In the genomic region with DNA sequence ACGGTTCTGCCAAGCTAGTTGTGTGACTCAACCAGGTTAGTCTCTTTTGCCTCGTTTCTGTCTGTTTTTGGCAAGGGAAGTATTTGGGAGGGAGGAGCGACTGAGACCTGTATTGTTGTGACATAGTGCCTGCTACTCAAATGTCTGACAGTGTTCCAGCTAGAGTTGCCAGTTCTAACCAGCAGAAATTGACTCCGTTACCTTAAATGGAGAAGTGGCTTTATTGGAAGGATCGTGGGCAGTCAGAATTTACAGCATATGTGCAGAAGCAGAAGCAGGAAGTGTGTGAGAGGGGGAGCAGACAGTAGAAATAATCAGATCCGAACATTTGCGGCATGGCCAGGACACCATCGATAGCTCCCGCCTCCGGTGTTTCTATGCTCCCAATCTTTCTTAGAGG, we compare ENCODE assay signal across 9 mouse cellular contexts. TPM values are rescaled to one million over a fixed set of nuclear protein-coding genes. Genes with fewer than 3 reads are reported as not detected.
A peak's percentile ranks its signal among the peaks of the same experiment; 100 is the strongest.
DNase-seq lines count a peak whose midpoint lies in the region; ATAC-seq lines count a peak whose summit lies in the region.
"Had no signal": no experiment of that assay in that cellular context is flagged by ENCODE, and none has a peak within 500 bp of the region (broad histone marks: within the 10 kb centered on the region; RNA-seq: fewer than 3 reads in every experiment).

No protein-coding gene starts in this region.

- H3K9ac ChIP-seq in midbrain, embryonic 13.5 days (replicated peaks): no peak overlapping the region
- H3K9ac ChIP-seq in midbrain, embryonic 15.5 days: no peak overlapping the region
- no peak overlapping the region for H3K9ac ChIP-seq in stomach, embryonic 14.5 days (replicated peaks; ENCODE audit: low read depth, low read length)

- peak; percentile 27; the same call in 1 of the 2 replicates for ATAC-seq in midbrain, embryonic 13.5 days
- ATAC-seq in midbrain, embryonic 15.5 days (replicated peaks): no peak
- ATAC-seq in stomach, embryonic 14.5 days (ENCODE audit: insufficient number of reproducible peaks, insufficient read depth, low FRiP score, low read depth): no peak

- no peaks in the 10 kb centered on the region for H3K36me3 ChIP-seq in midbrain, embryonic 13.5 days
- no peaks in the 10 kb centered on the region for H3K36me3 ChIP-seq in midbrain, embryonic 15.5 days (replicated peaks)
- H3K36me3 ChIP-seq in stomach, embryonic 14.5 days (ENCODE audit: control insufficient read depth, insufficient read depth, low read length): no peaks in the 10 kb centered on the region

- no peak overlapping the region for H3K4me2 ChIP-seq in midbrain, embryonic 13.5 days (replicated peaks)
- no peak overlapping the region for H3K4me2 ChIP-seq in midbrain, embryonic 15.5 days
- peak overlapping the region; percentile 26; the same call in 1 of the 2 replicates for H3K4me2 ChIP-seq in stomach, embryonic 14.5 days (replicated peaks; ENCODE audit: low read depth, low read length)

- no peaks in the 10 kb centered on the region for H3K9me3 ChIP-seq in midbrain, embryonic 13.5 days
- H3K9me3 ChIP-seq in midbrain, embryonic 15.5 days: no peaks in the 10 kb centered on the region
- H3K9me3 ChIP-seq in stomach, embryonic 14.5 days (ENCODE audit: control insufficient read depth, low read depth, low read length): no peaks in the 10 kb centered on the region

- no peak overlapping the region for H3K27ac ChIP-seq in midbrain, embryonic 13.5 days
- no peak overlapping the region for H3K27ac ChIP-seq in midbrain, embryonic 15.5 days
- H3K27ac ChIP-seq in stomach, embryonic 14.5 days (ENCODE audit: low read length): no peak overlapping the region

- peak; percentile 24 for DNase-seq in adrenal gland, postnatal 14 days
- DNase-seq in adrenal gland, postnatal 4 days (ENCODE audit: low spot score in 2 of 2): no peak
- peak; percentile 36 for DNase-seq in layer of hippocampus, adult 9-10 months (ENCODE audit: low spot score)
- no peak for DNase-seq in cerebellum, postnatal 4 days (ENCODE audit: low spot score in 2 of 2)
- DNase-seq in kidney, adult 18-20 months: no peak

- 76% methylated on average over 10 of the region's 10 CpGs for WGBS in midbrain, embryonic 13.5 days
- WGBS in midbrain, embryonic 15.5 days: 66% methylated on average over 10 of the region's 10 CpGs
- WGBS in stomach, embryonic 14.5 days: 57% methylated on average over 10 of the region's 10 CpGs

- H3K4me1 ChIP-seq in midbrain, embryonic 13.5 days (replicated peaks): 0 out of 2 replicates have a peak, but pooled peaks cover 6% of the 10 kb centered on the region
- H3K4me1 ChIP-seq in midbrain, embryonic 15.5 days: no peaks in the 10 kb centered on the region
- H3K4me1 ChIP-seq in stomach, embryonic 14.5 days (ENCODE audit: control insufficient read depth, insufficient read depth, low read length): no peaks in the 10 kb centered on the region

- H3K27me3 ChIP-seq in midbrain, embryonic 13.5 days: peaks cover 11% of the 10 kb centered on the region; the same call in 1 of the 2 replicates
- H3K27me3 ChIP-seq in midbrain, embryonic 15.5 days (replicated peaks): no peaks in the 10 kb centered on the region
- H3K27me3 ChIP-seq in stomach, embryonic 14.5 days (ENCODE audit: control insufficient read depth, insufficient read depth, low read length): no peaks in the 10 kb centered on the region

- H3K4me3 ChIP-seq in midbrain, embryonic 13.5 days (replicated peaks): no peak overlapping the region
- no peak overlapping the region for H3K4me3 ChIP-seq in midbrain, embryonic 15.5 days
- H3K4me3 ChIP-seq in stomach, embryonic 14.5 days (ENCODE audit: low read depth, low read length): no peak overlapping the region

RNA-seq across cellular contexts. Expression of gene Dlx2, which starts 51.8 kb away (rescaled TPM):
- 0.19 and 0.22 TPM in 2 replicates for total RNA-seq in adrenal gland, postnatal 14 days (2021)
- 1 to 10 TPM in 1 of 2 experiments, under 1 TPM in 1; 0.98 to 1.9 TPM for total RNA-seq in adrenal gland, postnatal 4 days (2021)
- 10.5 and 14.6 TPM in 2 replicates for polyA plus RNA-seq in midbrain, embryonic 13.5 days (2015; fragmentation: Nextera tagmentation; extraction: Ambion mirVana)
- 8.0 and 10.7 TPM in 2 replicates for polyA plus RNA-seq in midbrain, embryonic 15.5 days (2015; fragmentation: Nextera tagmentation; extraction: Ambion mirVana)
- polyA plus RNA-seq in stomach, embryonic 14.5 days (2014; fragmentation: Nextera tagmentation; extraction: Ambion mirVana): 6.4 and 6.9 TPM in 2 replicates
- polyA plus RNA-seq: heart, postnatal 0 days had no signal

Comparison
In these comparisons a context has a peak if more than half of its experiments do, and no peak if none do; other contexts are left out.
1. DNase-seq: peak in adrenal gland, postnatal 14 days (single experiment) and layer of hippocampus, adult 9-10 months (single experiment); none in adrenal gland, postnatal 4 days (0 of 2), cerebellum, postnatal 4 days (0 of 2) and kidney, adult 18-20 months (single experiment).